Mouse (Mus musculus) heart, embryonic 10.5 days (tissue): ENCODE measurements around the gene 2700097O09Rik. TPM values are rescaled to one million over a fixed set of nuclear protein-coding genes. Genes with fewer than 3 reads are reported as not detected.

Experiments used
- DNase-seq: peaks from one replicate; pipeline ENCODE4 v3.0.0-alpha.2; 2017; ENCODE audit warnings: low spot score
- H3K27ac ChIP-seq: fragments of 300-500 bp; sonication (generic); 2 replicates; pipeline ENCODE4 v1.5.1; 2016; ENCODE audit warnings: mild to moderate bottlenecking
- H3K27me3 ChIP-seq: fragments of 300-500 bp; sonication (generic); 2 replicates; pipeline ENCODE4 v1.6.1; 2016; ENCODE audit warnings: mild to moderate bottlenecking; ENCODE audit not compliant: poor library complexity, insufficient read depth, severe bottlenecking
- H3K36me3 ChIP-seq: fragments of 300-500 bp; sonication (generic); 2 replicates; pipeline ENCODE4 v1.6.1; 2016; ENCODE audit warnings: mild to moderate bottlenecking, moderate library complexity
- H3K4me1 ChIP-seq: fragments of 300-500 bp; sonication (generic); 2 replicates; pipeline ENCODE4 v1.6.1; 2016; ENCODE audit warnings: mild to moderate bottlenecking
- H3K4me3 ChIP-seq: fragments of 300-500 bp; sonication (generic); 2 replicates; pipeline ENCODE4 v1.5.1; 2016; ENCODE audit warnings: mild to moderate bottlenecking, moderate library complexity
- H3K9me3 ChIP-seq: fragments of 300-500 bp; sonication (generic); 2 replicates; pipeline ENCODE4 v1.6.1; 2016; ENCODE audit warnings: mild to moderate bottlenecking, moderate library complexity
- WGBS: fragments of 180-500 bp; shearing (Covaris S2); methylation state at CpG from one replicate; pipeline ENCODE4 v1.1.7; 2016; 5-methylcytosine and 5-hydroxymethylcytosine counted together
- polyA plus RNA-seq: library from polyadenylated mRNA; unstranded; fragments of >200 nt; fragmentation: Nextera tagmentation; extraction: Ambion mirVana; gene quantifications from 2 replicates; pipeline ENCODE4 v1.2.1, GENCODE M21; 2016

2700097O09Rik gene
- polyA plus RNA-seq, 1 experiment from 2014 or later: 39.8 TPM

DNA sequence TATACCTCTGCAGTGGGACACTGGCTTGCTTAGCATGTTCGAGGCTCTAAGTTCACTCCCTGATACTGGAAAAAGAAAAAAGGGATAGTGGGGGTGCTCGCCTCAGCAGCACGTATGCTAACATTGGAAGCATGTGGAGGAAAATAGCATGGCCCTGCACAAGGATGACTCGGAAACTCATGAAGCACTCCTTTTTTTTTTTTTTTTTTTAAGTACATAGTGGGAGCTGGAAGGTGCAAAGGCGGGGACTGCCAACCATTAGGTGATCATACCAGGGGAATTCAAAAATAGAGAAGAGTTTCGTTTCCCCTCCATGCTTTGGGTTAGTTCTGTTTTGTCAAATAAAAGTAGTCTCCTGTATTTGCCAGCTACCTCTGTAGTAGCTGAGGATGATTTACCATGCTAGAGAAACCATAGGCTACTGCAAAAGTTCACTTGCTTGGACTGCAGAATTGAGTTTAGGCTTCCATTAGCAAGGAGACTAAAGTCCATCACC, 82.9 kb downstream of the 2700097O09Rik start:
- Histone ChIP-seq H3K36me3 (no peaks in the 10 kb centered on the region), H3K27me3 (peaks cover 4% of the 10 kb centered on the region; the same call in 1 of the 2 replicates), H3K27ac (no peak overlapping the region), H3K9me3 (no peaks in the 10 kb centered on the region), H3K4me3 (no peak overlapping the region), H3K4me1 (no peaks in the 10 kb centered on the region)
- DNase-seq: no peak
- 79% methylated on average over 6 of the region's 6 CpGs for WGBS

DNA sequence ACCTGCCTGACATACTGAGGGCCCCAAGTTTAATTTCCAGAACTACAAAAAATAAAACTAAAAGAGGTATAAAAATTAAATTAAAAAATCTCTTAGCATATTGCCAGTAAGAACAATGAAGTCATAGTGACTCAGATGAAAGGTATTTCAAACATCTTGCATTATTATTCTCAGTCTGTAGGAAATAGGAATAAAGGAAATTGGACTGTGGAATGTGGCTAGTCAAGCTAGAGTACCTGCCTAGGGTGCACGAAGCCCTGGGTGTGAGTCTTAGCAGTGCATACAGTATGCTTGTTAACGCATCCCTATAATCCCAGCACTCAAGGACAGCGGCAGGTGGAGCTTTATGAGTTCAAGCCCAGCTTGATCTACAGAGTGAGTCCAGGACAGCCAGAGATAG, 83.9 kb downstream of the 2700097O09Rik start:
- 67% methylated on average over 3 of the region's 3 CpGs for WGBS
- no peaks in the 10 kb centered on the region for H3K36me3 ChIP-seq
- no peaks in the 10 kb centered on the region for H3K4me1 ChIP-seq
- no peaks in the 10 kb centered on the region for H3K9me3 ChIP-seq
- H3K4me3 ChIP-seq: no peak overlapping the region
- no peak for DNase-seq
- H3K27ac ChIP-seq: no peak overlapping the region
- H3K27me3 ChIP-seq: peaks cover 4% of the 10 kb centered on the region; the same call in 1 of the 2 replicates

Other genes starting within 250 kb of the 2700097O09Rik start
- 299 and 335 TPM in 2 replicates for gene Cfl2, start 217.2 kb downstream of the 2700097O09Rik start, polyA plus RNA-seq
- not detected in 2 replicates for gene Gm20403, start 93.6 kb downstream of the 2700097O09Rik start, polyA plus RNA-seq
- gene Baz1a, start 65.8 kb downstream of the 2700097O09Rik start, polyA plus RNA-seq: 15.1 and 24.7 TPM in 2 replicates
- gene Srp54a, start 152 bp upstream of the 2700097O09Rik start, polyA plus RNA-seq: 152 and 156 TPM in 2 replicates
- gene Fam177a, start 44.4 kb upstream of the 2700097O09Rik start, polyA plus RNA-seq: 15.1 and 17.2 TPM in 2 replicates
- 43.6 and 50.8 TPM in 2 replicates for gene Srp54b, start 75.0 kb upstream of the 2700097O09Rik start, polyA plus RNA-seq
- 2.0 TPM in 1 of 2 replicates, not detected in the other for gene 1700047I17Rik2, start 119.5 kb upstream of the 2700097O09Rik start, polyA plus RNA-seq
- gene Srp54c, start 150.1 kb upstream of the 2700097O09Rik start, polyA plus RNA-seq: 54.2 and 56.3 TPM in 2 replicates
- gene 1110008L16Rik, start 219.5 kb upstream of the 2700097O09Rik start, polyA plus RNA-seq: 13.3 and 14.2 TPM in 2 replicates
- gene Ppp2r3c, start 222.9 kb upstream of the 2700097O09Rik start, polyA plus RNA-seq: 11.0 and 14.2 TPM in 2 replicates